Mouse (Mus musculus) brain, embryonic 18.5 days (tissue): ENCODE results near the gene Noct.
"Not testable (repeated sequence)": the region's sequence is repeated elsewhere in the genome, so short reads cannot be mapped to it uniquely, and the experiment has no call there.

Experiments used
- DNase-seq: peaks from one replicate; pipeline ENCODE4 v3.0.0-alpha.2; 2012; ENCODE audit warnings: low read depth, low spot score

Noct gene

DNA sequence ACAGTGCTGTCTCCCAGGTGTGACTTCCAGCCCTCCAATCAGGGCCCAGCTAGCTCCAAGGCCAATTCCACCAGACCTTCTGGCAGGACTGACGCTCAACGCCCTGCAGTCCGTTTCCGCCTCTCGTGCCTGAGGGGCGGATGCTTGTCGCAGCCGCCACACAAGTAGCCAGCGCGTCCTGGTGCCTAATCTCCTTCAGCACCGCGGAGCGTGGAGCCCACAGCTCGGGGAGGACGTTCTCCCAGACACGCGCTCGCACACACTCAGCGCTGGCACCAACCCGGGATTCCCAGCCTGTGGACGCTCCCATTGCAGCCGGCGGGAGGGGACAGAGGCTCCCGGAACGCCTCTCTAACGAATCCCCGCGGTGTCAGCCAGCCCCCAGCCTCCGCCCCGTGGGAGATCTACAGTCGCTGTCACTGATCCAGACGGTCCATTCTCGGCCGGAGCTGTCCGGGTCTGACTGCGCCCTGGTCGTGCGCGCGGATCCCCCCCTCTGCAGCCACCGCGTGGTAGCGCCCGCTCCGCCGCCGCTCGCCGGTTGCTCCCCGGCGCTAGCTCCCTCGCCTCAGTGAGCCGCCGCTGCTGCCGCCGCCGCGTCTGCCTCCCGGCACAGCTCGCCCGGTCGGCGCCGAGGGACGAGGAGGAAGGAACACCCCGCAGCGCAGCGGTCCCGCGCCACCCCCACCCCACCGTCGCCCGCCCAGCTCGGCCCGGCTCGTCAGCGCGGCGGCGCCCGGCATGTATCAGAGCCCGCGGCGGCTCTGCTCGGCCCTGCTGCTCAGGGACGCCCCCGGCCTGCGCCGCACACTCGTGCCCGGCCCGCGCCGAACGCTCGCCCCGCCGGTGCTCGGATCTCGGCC is at the start of gene Noct:
TSS of gene Noct (plus strand) at position 85 of the 863 bp plus-strand sequence.
- peak; percentile 72 for DNase-seq

DNA sequence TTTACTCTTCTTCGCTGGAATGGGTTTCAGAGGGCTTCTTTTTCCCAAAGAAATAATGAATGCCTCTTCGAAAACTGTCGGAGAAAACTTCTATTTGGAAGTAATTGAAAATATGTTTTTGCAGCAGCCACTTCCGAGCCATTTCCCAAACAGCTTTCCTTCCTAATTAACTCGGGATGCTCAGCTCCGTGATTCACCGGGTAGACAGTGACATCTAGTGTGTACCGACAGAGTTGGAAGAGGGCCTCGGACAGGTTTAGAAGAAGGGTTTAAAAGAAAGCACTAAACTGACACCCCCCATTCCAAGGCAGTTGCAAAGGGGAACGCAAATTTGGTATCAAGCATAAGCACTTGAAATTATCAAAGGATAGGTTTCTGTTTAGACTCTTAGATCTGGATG is 46.1 kb upstream of the Noct start:
- no peak for DNase-seq

DNA sequence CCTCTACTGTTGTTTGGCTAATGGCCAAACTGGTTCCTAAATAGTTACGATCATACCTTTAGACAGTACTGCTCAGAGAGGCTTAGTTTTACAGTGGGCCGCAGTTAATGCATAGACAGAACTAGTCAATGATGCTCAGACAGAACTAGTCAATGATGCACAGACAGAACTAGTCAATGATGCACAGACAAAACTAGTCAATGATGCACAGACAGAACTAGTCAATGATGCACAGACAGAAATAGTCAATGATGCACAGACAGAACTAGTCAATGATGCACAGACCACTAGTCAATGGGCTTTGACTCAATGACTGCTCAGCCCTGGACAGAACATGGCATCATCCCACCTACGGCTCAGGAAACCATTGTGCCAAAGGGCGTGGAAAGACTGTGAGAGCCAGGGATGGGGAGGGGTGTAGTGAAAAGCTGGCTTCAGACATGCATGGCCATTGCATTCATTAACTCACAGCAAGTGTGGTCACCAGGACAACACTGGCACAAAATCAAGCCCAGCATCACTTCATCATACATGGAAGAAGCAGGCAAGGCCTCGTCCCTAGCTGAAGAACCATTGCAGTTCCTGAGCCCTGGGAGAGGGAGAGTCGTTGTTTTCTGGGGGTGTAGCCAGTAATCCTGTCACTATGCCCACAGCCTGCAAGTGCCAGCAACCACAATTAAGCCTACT is 44.6 kb upstream of the Noct start:
- DNase-seq: no peak

DNA sequence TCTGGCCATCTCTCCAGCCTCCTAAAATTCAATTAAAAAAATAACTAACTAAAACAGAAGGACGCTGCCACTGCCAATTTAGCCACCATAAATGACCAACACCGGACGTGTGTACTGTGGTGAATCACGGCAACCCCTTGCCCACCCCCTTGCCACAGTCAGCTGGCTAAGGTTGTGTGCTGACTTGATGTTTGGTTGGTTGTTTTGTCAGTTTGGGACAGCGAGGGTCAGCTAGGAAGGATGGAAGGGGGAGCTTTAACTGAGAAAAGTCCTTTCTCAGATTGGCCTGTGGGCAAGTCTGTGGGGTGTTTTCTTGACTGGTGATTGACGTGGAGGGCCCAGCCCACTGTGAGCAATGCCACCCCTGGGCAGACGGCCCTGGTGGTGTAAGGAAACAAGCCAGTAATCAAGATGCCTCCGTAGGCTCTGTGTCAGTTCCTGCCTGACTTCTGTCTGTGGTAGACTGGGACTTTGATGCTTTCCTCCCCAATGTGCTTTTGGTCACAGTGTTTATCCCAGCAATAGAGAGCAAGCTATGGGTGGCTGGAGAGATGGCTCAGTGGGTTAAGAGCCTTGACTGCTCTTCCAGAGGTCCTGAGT is 43.8 kb upstream of the Noct start:
- no peak for DNase-seq

DNA sequence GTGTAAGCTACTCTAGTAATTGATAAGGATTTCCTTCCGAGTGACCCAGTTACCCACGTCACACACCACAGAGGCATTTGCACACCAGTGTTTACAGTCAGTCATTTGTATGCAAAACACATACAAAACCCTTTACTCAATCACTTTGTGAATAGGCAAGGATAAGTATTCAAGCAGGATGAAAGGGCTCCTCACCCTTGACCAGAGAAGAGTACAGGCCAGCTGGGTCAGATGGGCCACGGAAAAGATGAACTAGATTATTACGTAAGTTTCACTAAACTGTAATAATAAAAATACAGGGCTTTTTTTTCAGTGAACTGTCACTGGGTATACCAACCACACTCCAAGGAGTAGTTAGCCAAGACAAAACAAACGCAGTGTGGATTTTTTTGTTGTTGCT is 41.8 kb upstream of the Noct start:
- no peak for DNase-seq

DNA sequence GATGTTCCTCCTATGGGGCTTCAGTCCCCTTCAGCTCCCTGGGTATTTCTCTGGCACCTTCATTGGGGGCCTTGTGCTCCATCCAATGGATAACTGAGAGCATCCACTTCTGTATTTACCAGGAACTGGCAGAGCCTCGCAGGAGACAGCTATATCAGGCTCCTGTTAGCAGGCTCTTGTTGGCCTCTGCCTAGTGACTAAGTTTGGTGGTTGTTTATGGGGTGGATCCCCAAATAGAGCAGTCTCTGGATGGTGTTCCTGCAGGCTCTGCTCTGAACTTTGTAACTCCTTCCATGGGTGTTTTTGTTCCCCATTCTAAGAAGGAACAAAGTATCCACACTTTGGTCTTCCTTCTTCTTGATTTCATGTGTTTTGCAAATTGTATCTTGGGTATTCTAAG is 40.7 kb upstream of the Noct start:
- not testable (repeated sequence) for DNase-seq

DNA sequence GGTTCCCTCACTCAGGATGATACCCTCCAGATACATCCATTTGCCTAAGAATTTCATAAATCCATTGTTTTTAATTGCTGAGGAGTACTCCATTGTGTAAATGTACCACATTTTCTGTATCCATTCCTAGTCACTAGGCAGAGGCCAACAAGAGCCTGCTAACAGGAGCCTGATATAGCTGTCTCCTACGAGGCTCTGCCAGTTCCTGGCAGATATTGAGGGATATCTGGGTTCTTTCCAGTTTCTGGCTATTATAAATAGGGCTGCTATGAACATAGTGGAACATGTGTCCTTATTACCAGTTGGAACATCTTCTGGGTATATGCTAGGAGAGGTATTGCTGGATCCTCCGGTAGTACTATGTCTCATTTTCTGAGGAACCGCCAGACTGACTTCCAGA is 40.3 kb upstream of the Noct start:
- DNase-seq: not testable (repeated sequence)

DNA sequence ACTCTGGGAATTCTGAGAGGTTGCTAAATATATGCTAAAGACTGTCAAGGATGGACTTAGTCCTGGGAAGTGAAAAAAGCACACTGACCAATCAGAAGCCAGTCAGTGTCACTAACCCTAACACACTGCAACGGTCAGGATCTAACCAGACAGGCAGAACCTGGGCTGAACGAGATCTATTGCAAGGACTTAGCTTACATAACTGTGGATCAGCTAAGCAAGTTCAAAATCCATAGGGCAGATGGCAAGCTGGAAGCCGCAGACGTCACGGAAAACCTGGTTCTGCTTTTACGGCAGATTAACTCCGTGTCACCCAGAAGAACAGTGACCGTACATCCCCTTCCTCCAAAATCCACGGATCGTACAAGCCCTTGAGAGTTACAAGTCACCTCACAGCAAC is 39.5 kb upstream of the Noct start:
- no peak for DNase-seq

DNA sequence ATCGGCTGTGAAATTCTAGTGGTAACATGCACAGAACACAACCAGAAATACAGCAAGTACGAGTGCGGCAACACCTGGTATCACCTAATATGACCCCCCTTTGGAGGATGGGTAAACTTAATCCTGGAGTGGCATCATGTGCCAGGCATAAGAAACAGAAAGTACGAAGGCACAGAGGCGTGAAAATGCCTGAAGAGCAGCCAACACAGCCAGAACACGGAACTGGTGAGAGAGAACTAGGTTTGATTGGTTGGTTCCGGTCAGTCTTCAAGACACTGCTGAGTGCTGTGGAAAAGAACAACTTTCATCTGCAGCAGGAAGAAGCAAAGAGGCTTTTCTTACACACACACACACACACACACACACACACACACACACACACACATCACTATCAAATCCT is 38.8 kb upstream of the Noct start:
- no peak for DNase-seq

DNA sequence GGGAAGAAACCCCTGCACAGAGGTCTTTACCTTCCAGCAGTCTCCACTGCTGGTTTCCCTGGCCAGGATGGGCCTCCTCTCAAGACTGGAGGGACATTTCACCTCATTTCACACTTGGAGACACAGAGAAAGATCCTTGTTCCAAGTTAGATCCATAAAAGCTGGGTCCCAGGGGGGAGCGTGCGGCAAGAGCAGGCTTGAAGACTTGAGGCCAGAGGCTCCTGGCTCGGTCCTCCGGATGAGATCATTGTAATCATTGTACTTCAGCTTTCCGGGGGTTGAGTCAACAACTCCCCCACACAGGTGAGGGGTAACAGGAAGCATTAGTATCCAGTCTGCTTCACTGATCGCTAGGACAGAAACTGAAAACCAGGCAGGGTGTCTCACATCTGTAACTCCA is 30.2 kb upstream of the Noct start:
- no peak for DNase-seq

DNA sequence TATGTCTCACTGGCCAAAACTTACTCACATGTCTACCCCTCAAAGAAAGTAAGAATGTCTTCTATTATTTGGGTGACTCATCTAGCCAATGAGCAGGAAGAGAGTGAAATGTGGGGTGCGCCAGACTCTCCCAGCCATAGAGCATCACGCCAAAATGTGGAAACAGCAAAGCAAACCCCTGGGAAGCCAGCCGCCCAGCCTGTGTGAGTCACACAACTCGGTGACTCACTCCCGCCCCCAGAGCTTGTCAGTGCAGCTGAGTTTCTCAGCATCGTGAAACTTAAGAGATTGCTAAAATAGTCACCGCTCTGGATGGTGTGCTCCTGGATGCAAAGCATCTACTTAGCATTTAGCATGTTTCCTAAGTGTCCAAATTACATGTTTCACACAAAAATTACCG is 28.9 kb upstream of the Noct start:
- DNase-seq: no peak

DNA sequence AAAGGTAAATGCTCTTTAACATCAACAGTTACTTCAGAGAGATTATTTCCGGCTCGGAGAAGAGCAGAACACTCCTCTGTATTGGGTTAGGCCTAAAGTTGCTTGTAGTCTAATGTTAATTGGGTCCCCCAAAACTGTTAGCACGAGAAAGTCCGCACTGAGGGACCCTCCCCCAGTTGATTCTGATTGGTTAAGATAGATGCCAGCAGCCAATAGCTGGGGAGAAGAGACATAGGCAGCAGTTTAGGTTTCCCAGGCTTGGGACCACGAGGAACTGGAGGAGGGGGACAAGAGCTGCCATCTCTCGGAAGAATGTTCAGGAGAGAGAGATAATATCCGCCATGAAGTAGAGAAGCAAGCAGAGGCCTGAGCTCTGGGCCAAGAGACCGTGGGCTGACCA is 28.5 kb upstream of the Noct start:
- no peak for DNase-seq

DNA sequence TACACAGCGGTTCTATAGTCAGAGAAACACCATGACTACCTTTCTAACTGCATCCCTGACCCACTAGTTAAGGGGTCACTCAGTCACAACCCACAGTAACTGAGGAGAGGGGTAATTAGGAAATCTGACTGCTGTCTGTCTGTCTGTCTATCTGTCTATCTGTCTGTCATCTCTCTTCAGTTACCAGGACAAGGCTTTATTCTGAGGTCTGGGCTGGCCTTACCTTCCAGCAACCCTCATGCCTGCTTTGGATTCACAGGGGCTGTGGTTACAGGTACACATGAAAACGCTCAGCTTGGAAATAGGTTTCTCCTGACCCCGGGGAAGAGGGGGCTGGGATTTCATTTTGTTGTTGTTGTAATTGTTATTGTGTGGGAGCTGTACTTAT is 27.5 kb upstream of the Noct start:
- DNase-seq: no peak

DNA sequence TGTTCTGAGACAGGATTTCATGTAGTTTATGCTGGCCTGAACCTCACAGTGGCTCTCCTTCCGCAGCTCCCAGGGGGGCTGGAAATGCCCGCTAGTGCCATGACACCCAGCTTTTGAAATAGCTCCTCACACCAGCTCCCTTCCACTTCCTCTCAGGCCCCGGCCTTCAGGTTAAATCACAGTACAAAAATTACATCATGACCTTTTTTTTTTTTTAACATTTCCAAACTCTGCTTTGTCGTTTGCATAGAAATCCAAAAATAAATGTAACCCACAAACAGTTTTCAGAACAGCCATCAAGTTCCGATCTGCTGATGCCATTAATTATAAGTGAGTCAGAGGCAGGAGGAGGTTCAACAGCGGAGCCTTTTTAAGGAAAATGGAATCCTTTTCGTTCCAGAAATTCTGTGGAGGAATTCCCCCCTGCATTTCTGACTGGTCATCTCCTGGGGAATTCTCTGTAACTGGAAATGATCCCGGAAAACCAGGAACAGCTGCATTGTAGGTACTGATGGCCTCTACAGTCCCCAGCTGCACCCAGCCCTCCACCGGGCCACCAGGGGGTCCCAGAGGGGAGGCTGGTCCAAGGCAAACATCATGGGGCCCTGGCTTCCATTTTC is 27.0 kb upstream of the Noct start:
- DNase-seq: no peak

DNA sequence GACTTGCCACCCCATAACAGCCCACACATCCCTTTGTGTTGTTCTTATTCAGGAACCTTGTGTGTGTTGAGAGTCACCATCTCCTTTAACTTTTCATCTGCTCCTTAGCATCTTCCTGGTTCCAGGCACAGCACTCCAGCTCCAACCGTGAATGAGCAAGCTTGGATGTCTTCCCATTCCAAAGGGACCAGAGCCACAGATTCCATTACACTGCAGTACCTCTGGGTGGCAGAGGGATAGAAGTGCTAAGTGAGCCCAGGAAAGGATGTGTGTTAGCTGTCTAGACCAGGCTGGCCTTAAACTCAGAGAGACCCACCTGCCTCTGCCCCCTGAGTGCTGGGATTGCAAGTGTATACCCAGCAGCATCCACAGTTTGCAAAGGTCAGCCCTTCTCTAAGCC is 26.0 kb upstream of the Noct start:
- DNase-seq: no peak

DNA sequence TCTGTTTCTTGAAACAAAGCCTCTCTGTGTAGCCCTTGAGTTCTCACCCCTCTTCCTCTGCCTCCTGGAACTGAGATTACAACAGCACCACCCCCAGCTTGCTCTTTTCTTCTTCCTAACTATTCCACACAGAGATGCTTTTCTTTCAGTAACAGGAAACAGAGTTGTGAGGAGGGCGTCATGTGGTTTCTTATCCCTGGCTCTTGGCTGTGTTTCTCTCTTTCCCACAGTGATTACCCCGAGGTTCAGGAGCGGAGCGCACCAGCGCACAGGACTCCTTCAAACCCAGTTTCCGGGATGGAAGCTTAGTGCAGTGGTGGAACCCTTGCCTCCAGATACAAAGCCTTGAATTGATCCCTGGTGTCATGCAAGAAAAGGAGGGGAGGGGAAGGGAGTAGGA is 25.1 kb upstream of the Noct start:
- DNase-seq: no peak

DNA sequence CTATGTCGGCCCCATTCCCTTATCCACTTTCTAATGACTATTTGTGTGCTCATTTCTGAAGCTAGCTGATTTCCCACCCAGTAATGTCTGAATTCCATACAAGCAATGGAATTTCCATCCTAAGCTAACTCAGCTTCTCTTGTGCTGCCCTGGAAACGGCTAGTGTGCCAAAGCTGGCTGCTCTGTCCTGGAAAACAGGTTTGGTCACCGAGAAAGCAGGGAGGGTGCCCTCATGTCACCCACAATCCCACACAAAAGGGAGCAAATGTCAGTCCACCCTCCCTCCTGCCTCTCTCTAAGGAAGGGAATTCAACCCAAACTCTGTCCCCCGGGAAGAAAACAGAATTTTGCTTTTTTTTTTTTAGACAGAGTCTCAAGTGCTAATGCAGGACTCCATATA is 23.9 kb upstream of the Noct start:
- no peak for DNase-seq

DNA sequence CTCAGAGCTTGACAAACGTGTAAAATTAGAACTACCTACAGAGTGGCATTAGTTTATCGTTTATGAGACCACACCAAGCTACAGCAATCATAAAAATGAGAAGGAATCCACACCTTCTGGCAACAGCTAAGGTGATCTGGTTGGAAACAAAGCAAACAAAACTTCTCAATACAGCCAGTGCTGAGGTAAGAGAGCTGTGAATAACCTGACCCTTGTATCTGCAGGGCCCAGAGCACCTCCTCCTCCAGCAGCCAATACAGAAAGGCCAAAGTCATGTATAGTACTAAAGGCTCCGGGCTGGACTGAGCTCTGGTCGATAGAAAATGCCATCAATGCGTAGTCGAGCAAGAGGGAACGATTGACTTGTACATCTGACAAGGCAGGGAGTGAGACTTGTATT is 23.4 kb upstream of the Noct start:
- DNase-seq: no peak

DNA sequence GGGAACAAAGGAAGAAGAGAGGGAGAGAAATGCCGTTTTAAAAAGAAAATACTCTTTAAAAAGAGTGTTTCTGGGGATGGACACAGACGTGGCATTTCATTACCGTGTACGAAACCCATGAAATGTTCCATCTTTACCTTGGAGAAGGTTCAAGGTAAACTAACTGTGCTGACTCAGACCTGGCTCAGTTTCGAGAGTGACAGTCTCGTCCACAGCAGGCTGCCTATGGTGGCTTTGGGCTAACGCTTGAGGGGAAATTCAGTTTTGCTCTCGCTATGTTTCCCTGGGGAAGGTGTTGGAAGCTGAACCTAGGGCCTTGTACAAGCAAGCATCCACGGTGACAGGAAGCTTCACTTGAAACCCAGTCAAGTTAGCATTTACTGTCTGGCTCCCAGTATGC is 22.3 kb upstream of the Noct start:
- DNase-seq: no peak

DNA sequence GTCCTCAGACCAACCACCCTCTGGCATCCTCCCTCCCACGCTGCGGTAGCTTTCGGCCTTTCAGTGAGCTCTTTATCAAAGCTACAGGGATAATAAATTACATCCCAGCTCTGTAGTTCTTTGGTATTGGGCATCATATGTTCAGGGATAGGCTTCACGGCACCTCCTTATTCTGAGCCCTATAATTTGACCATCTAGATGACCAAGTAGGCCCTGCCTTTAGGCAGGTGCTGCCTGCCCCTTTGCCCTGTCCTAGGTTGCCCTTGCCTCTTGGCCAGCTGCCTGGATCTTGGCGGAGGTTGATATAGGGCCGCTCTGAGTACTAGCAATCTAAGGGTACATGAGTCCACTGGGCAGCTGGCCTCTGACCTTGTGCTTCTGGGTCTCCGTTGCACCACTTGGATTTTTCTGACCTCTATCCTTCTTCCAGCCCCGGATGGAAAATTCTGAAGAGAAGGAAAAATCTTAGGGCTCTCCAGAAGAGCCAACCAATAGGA is 21.7 kb upstream of the Noct start:
- DNase-seq: no peak

DNA sequence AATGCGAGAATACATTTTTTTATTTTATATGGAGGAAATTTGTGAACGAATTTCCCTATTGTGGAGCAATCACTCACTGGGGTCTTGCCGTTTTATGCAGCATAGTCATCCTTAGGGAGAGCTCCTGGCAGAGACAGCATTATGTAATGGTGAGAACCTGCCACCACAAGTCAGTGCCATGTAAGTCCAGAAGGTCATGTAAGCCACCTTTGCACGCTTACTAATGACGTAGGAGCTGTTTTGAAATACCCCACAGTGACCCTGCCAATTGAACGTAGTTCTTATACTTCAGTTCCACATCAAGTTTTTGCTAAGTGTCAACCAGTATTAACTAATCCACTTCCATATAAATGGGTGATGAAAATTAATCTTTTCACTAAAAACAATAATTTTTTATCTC is 20.3 kb upstream of the Noct start:
- DNase-seq: no peak

DNA sequence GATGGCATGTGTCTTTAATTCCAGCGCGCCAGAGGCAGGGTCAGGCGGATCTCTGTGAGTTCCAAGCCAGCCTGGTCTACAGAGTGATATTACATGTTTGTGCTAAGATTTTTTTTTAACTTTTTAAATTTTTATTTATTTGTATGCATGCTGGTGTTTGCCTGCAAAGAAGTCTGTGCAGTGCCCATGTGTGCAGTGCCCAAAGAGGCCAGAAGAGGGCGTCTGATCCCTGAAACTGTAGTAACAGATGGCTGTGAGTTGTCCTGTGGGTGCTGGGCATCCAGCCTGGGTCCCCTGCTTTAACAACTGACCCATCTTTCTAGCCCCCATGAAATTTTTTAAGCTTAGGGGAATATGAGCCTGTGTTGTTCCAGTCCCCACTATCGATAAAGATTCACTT is 19.8 kb upstream of the Noct start:
- no peak for DNase-seq
